Mouse (Mus musculus) kidney, embryonic 14.5 days (tissue): Measurements from ENCODE around the gene Rnf215. TPM values are rescaled to one million over a fixed set of nuclear protein-coding genes. Genes with fewer than 3 reads are reported as not detected.
"Not testable (repeated sequence)": the region's sequence is repeated elsewhere in the genome, so short reads cannot be mapped to it uniquely, and the experiment has no call there.

Source experiments
- ATAC-seq: fragments of 200-750 bp; cut with Nextera tagmentation; 2 replicates; pipeline ENCODE4 v1.8.0; 2017; ENCODE audit warnings: moderate number of reproducible peaks, mild to moderate bottlenecking, moderate TSS enrichment, moderate library complexity; ENCODE audit not compliant: low FRiP score, low TSS enrichment
- H3K27ac ChIP-seq: fragments of 300-500 bp; sonication (generic); 2 replicates; pipeline ENCODE4 v1.5.1; 2014; ENCODE audit warnings: low read depth, mild to moderate bottlenecking, low read length, moderate library complexity, mixed read lengths
- H3K27me3 ChIP-seq: fragments of 300-500 bp; sonication (generic); 2 replicates; pipeline ENCODE4 v1.6.1; 2014; ENCODE audit warnings: mild to moderate bottlenecking, low read length; ENCODE audit not compliant: control insufficient read depth, insufficient read depth
- H3K36me3 ChIP-seq: fragments of 300-500 bp; sonication (generic); 2 replicates; pipeline ENCODE4 v1.6.1; 2014; ENCODE audit warnings: low read length, mixed read lengths; ENCODE audit not compliant: control insufficient read depth, insufficient read depth
- H3K4me1 ChIP-seq: fragments of 300-500 bp; sonication (generic); 2 replicates; pipeline ENCODE4 v1.6.1; 2014; ENCODE audit warnings: low read length, mixed read lengths; ENCODE audit not compliant: control insufficient read depth, insufficient read depth
- H3K4me2 ChIP-seq: fragments of 300-500 bp; sonication (generic); replicated peaks from 2 replicates; pipeline ENCODE4 v1.6.1; 2014; ENCODE audit warnings: low read depth, mild to moderate bottlenecking, low read length
- H3K4me3 ChIP-seq: fragments of 300-500 bp; sonication (generic); 2 replicates; pipeline ENCODE4 v1.5.1; 2014; ENCODE audit warnings: mild to moderate bottlenecking, low read length
- H3K9ac ChIP-seq: fragments of 300-500 bp; sonication (generic); 2 replicates; pipeline ENCODE4 v1.6.1; 2014; ENCODE audit warnings: low read depth, mild to moderate bottlenecking, low read length, moderate library complexity
- H3K9me3 ChIP-seq: fragments of 300-500 bp; sonication (generic); 2 replicates; pipeline ENCODE4 v1.6.1; 2016; ENCODE audit warnings: low read length; ENCODE audit not compliant: control insufficient read depth
- WGBS: fragments of 180-500 bp; shearing (Covaris S2); extraction: QIAGEN DNeasy Blood & Tissue Kit; methylation state at CpG from one replicate; pipeline ENCODE4 v1.1.7; 2014; 5-methylcytosine and 5-hydroxymethylcytosine counted together
- polyA plus RNA-seq: library from polyadenylated mRNA; unstranded; fragments of >200 nt; fragmentation: Nextera tagmentation; extraction: Ambion mirVana; gene quantifications from 2 replicates; pipeline ENCODE4 v1.2.1, GENCODE M21; 2014

Gene Rnf215
- polyA plus RNA-seq, 1 experiment from 2014 or later, result 28.3 TPM

- ATAC-seq, result no peak
- 70% methylated on average over 7 of the region's 7 CpGs for WGBS
These were observed 26.3 kb upstream of the Rnf215 start for GRCm38 (mm10) chr11:4108691-4109090.

GRCm38 (mm10) chr11:4112033-4112432 lies 23.0 kb upstream of the Rnf215 start:
- no peak overlapping the region for H3K27ac ChIP-seq

More at GRCm38 (mm10) chr11:4108691-4109090, 26.3 kb upstream of the Rnf215 start:
- Histone ChIP-seq H3K4me1 (no peaks in the 10 kb centered on the region), H3K4me3 (no peak overlapping the region), H3K9ac (no peak overlapping the region), H3K36me3 (no peaks in the 10 kb centered on the region), H3K4me2 (no peak overlapping the region), H3K27ac (no peak overlapping the region), H3K27me3 (no peaks in the 10 kb centered on the region), H3K9me3 (no peaks in the 10 kb centered on the region)

GRCm38 (mm10) chr11:4112861-4113260 lies 22.1 kb upstream of the Rnf215 start:
- peaks cover 3% of the 10 kb centered on the region; the same call in 1 of the 2 replicates for H3K4me1 ChIP-seq
- ATAC-seq, result no peak
- no peak overlapping the region for H3K27ac ChIP-seq
- H3K36me3 ChIP-seq, result no peaks in the 10 kb centered on the region
- H3K4me2 ChIP-seq, result no peak overlapping the region
- H3K9me3 ChIP-seq, result no peaks in the 10 kb centered on the region
- 54% methylated on average over 6 of the region's 6 CpGs for WGBS
- H3K27me3 ChIP-seq, result no peaks in the 10 kb centered on the region
- H3K9ac ChIP-seq, result no peak overlapping the region
- H3K4me3 ChIP-seq, result no peak overlapping the region

More at GRCm38 (mm10) chr11:4112033-4112432, 23.0 kb upstream of the Rnf215 start:
- H3K9ac ChIP-seq, result no peak overlapping the region
- no peaks in the 10 kb centered on the region for H3K36me3 ChIP-seq
- no peaks in the 10 kb centered on the region for H3K27me3 ChIP-seq
- no peak overlapping the region for H3K4me2 ChIP-seq
- no peaks in the 10 kb centered on the region for H3K4me1 ChIP-seq
- H3K9me3 ChIP-seq, result no peaks in the 10 kb centered on the region
- no peak for ATAC-seq
- 91% methylated on average over 4 of the region's 4 CpGs for WGBS
- H3K4me3 ChIP-seq, result no peak overlapping the region

- ATAC-seq, result no peak
- H3K36me3 ChIP-seq, result no peaks in the 10 kb centered on the region
- peaks cover 4% of the 10 kb centered on the region; the same call in 1 of the 2 replicates for H3K4me1 ChIP-seq
- 88% methylated on average over 4 of the region's 4 CpGs for WGBS
- no peak overlapping the region for H3K27ac ChIP-seq
- no peak overlapping the region for H3K9ac ChIP-seq
- H3K4me2 ChIP-seq, result no peak overlapping the region
- H3K4me3 ChIP-seq, result no peak overlapping the region
- no peaks in the 10 kb centered on the region for H3K27me3 ChIP-seq
- no peaks in the 10 kb centered on the region for H3K9me3 ChIP-seq
These were observed 21.5 kb upstream of the Rnf215 start for GRCm38 (mm10) chr11:4113496-4113895.

- H3K4me3 ChIP-seq, result no peak overlapping the region
- H3K4me1 ChIP-seq, result peaks cover 7% of the 10 kb centered on the region; the same call in 1 of the 2 replicates
- H3K9ac ChIP-seq, result no peak overlapping the region
- WGBS, result 85% methylated on average over 6 of the region's 6 CpGs
- H3K27me3 ChIP-seq, result no peaks in the 10 kb centered on the region
- no peak overlapping the region for H3K4me2 ChIP-seq
- no peak overlapping the region for H3K27ac ChIP-seq
- no peaks in the 10 kb centered on the region for H3K9me3 ChIP-seq
- ATAC-seq, result no peak
- H3K36me3 ChIP-seq, result no peaks in the 10 kb centered on the region
These were observed 21.0 kb upstream of the Rnf215 start for GRCm38 (mm10) chr11:4113970-4114369.

- H3K36me3 ChIP-seq, ATAC-seq: not testable (repeated sequence)
- WGBS, result 87% methylated on average over 6 of the region's 6 CpGs
These were observed 20.5 kb upstream of the Rnf215 start for GRCm38 (mm10) chr11:4114541-4114940.

GRCm38 (mm10) chr11:4115407-4115806 lies 19.6 kb upstream of the Rnf215 start:
- WGBS, result 90% methylated on average over 4 of the region's 4 CpGs

More at GRCm38 (mm10) chr11:4114541-4114940, 20.5 kb upstream of the Rnf215 start:
- H3K9me3 ChIP-seq, H3K4me1 ChIP-seq, H3K4me2 ChIP-seq, H3K9ac ChIP-seq, H3K27ac ChIP-seq, H3K4me3 ChIP-seq, H3K27me3 ChIP-seq: not testable (repeated sequence)

GRCm38 (mm10) chr11:4116458-4117141 lies 18.4 kb upstream of the Rnf215 start:
- H3K27ac ChIP-seq, result no peak overlapping the region
- no peaks in the 10 kb centered on the region for H3K9me3 ChIP-seq
- no peak overlapping the region for H3K4me3 ChIP-seq
- peaks cover 8% of the 10 kb centered on the region; the same call in 1 of the 2 replicates for H3K4me1 ChIP-seq
- H3K9ac ChIP-seq, result no peak overlapping the region
- ATAC-seq, result no peak
- H3K27me3 ChIP-seq, result no peaks in the 10 kb centered on the region
- no peaks in the 10 kb centered on the region for H3K36me3 ChIP-seq
- 60% methylated on average over 11 of the region's 11 CpGs for WGBS
- no peak overlapping the region for H3K4me2 ChIP-seq

More at GRCm38 (mm10) chr11:4115407-4115806, 19.6 kb upstream of the Rnf215 start:
- no peak for ATAC-seq
- H3K4me2 ChIP-seq, result no peak overlapping the region
- H3K4me1 ChIP-seq, result peaks cover 8% of the 10 kb centered on the region; the same call in 1 of the 2 replicates
- no peak overlapping the region for H3K4me3 ChIP-seq
- no peaks in the 10 kb centered on the region for H3K27me3 ChIP-seq
- H3K27ac ChIP-seq, result no peak overlapping the region
- H3K9me3 ChIP-seq, result no peaks in the 10 kb centered on the region
- no peaks in the 10 kb centered on the region for H3K36me3 ChIP-seq
- H3K9ac ChIP-seq, result no peak overlapping the region

GRCm38 (mm10) chr11:4117372-4118071 lies 17.5 kb upstream of the Rnf215 start:
- Histone ChIP-seq H3K4me2 (peak overlapping the region; percentile 80), H3K27me3 (no peaks in the 10 kb centered on the region), H3K9ac (no peak overlapping the region), H3K4me1 (peaks cover 8% of the 10 kb centered on the region; the same call in 1 of the 2 replicates), H3K27ac (no peak overlapping the region), H3K4me3 (peak overlapping the region; percentile 40; the same call in 1 of the 2 replicates), H3K36me3 (no peaks in the 10 kb centered on the region), H3K9me3 (no peaks in the 10 kb centered on the region)
- ATAC-seq, result no peak
- 32% methylated on average over 3 of the region's 3 CpGs for WGBS
